Mouse (Mus musculus): ENCODE measurements around the gene Ctnna2. TPM values are rescaled to one million over a fixed set of nuclear protein-coding genes. Genes with fewer than 3 reads are reported as not detected.

The Ctnna2 gene
- polyA plus RNA-seq, 1 experiment from 2014 or later, result 4.9 TPM

DNA sequence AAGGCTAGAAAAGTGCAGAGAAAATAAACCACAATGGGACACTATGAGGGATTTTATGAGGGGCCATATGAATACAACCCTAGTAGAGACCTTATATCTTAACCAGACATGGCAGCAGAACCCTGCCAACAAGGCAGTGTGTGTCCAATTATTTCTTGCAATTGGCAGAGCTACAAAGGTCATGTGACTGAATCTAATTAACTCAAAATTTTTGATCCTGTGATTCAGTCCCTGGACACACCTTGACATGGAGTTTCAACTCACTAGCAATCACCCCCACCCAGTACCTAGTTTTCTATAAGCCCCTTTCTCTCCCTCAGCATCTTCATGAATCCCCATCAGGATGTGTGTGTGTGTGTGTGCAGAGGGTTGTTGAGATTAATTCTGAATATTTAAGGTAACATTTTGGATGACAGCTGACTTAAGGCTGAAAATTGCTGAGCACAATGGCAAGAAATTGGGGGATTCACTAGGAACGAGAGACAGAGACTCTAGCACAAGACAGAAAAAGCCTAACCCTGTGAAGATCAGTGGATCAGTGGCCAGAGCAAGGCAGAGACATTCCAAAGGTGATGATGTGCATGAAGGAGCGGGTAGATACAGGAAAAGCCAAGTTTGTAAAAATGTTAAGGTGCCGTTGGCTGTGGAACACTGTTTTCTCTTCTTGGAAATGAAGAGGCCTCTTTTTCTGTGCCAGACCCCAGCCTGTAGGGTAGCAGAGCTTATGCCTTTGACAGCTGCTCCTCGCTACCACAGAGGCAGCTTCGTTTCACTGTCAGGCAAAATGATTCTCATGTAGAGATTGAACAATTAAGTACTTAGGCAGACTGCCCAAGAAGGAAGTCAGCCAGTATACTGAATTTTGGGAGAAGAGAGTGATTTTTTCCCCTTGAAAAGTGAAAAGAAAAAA lies 255.2 kb downstream of the Ctnna2 start:
- ATAC-seq (ENCODE audit: insufficient number of reproducible peaks, low FRiP score, low TSS enrichment, low read depth), result no peak
- H3K4me2 ChIP-seq (replicated peaks), result no peak overlapping the region
- no peak overlapping the region; the same call in 1 of the 2 replicates for H3K27ac ChIP-seq (replicated peaks)

DNA sequence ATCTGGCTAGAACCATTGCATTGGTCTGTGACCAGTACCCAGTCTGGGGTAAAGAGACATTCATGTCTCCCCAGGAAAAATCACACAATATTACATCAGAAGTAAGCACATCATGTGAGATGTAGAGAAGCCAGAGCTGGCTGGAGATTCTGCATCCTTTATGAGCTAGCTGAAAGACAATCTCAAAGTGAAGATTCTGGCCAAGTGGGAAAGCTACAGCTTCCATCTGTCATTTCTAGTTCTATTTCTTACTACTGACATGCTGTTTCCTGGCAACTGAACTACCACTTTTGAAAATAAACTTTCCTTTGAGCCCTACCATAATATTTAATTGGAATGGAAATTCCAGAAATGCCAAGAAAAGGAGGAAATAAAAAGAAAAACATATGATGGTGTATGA lies 285.4 kb downstream of the Ctnna2 start:
- Histone ChIP-seq H3K27ac (replicated peaks) (no peak overlapping the region; the same call in 1 of the 2 replicates), H3K9ac (no peak overlapping the region), H3K4me3 (replicated peaks) (no peak overlapping the region), H3K36me3 (no peaks in the 10 kb centered on the region), H3K9me3 (replicated peaks) (no peaks in the 10 kb centered on the region), H3K27me3 (no peaks in the 10 kb centered on the region), H3K4me2 (replicated peaks) (no peak overlapping the region), H3K4me1 (no peaks in the 10 kb centered on the region)
- ATAC-seq (ENCODE audit: insufficient number of reproducible peaks, low FRiP score, low TSS enrichment, low read depth), result no peak

More for the DNA sequence above, 255.2 kb downstream of the Ctnna2 start:
- no peaks in the 10 kb centered on the region for H3K27me3 ChIP-seq
- H3K9ac ChIP-seq, result no peak overlapping the region
- H3K4me3 ChIP-seq (replicated peaks), result no peak overlapping the region
- H3K4me1 ChIP-seq, result peaks cover 6% of the 10 kb centered on the region; the same call in 1 of the 2 replicates
- no peaks in the 10 kb centered on the region for H3K9me3 ChIP-seq (replicated peaks)
- 37% methylated on average over 5 of the region's 5 CpGs for WGBS
- no peaks in the 10 kb centered on the region for H3K36me3 ChIP-seq

DNA sequence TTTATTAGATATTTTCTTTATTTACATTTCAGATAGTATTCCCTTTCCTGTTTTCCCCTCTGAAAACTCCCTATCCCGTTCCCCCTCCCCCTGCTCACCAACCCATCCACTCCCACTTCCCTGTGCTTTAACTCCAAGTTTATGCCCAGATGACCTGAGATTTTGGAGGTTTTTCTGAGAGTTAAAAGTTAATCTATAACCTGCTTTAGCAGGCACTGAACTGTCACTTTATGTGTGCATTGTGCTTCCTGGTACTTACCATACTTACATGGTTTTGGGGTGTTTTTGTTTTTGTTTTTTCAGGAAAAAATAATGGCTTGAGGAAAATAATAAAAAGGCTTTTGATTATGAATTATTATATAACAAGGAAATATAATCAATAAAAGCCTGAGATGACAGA lies 292.3 kb downstream of the Ctnna2 start:
- no peak overlapping the region for H3K9ac ChIP-seq
- no peaks in the 10 kb centered on the region for H3K27me3 ChIP-seq
- no peak overlapping the region for H3K4me3 ChIP-seq (replicated peaks)
- no peaks in the 10 kb centered on the region for H3K36me3 ChIP-seq
- 74% methylated on average over 1 of the region's 1 CpGs for WGBS
- H3K9me3 ChIP-seq (replicated peaks), result no peaks in the 10 kb centered on the region
- ATAC-seq (ENCODE audit: insufficient number of reproducible peaks, low FRiP score, low TSS enrichment, low read depth), result no peak
- H3K4me2 ChIP-seq (replicated peaks), result no peak overlapping the region
- H3K4me1 ChIP-seq, result no peaks in the 10 kb centered on the region
- H3K27ac ChIP-seq (replicated peaks), result no peak overlapping the region

DNA sequence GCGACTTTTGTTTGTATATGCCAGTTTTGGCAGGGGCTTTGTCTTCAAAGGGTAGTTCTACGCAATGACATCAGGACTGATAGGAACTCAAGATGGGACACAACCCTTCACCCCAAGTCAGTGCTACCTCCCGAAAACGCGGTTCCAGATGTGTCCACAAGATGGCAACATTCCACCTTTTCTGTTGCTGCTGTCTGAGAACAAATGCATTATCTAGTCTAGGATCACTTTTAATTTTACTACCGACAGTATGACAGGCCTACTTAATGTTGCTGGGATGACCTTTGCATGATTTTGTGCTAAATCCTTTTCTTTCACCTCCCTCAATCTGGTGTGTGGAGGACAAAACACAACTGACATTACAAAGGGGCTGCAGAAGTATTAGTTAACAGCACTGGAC lies 329.4 kb downstream of the Ctnna2 start:
- Histone ChIP-seq H3K9me3 (replicated peaks) (no peaks in the 10 kb centered on the region), H3K9ac (no peak overlapping the region), H3K4me1 (no peaks in the 10 kb centered on the region), H3K27ac (replicated peaks) (no peak overlapping the region), H3K27me3 (no peaks in the 10 kb centered on the region), H3K36me3 (no peaks in the 10 kb centered on the region), H3K4me2 (replicated peaks) (no peak overlapping the region), H3K4me3 (replicated peaks) (no peak overlapping the region)
- 10% methylated on average over 6 of the region's 6 CpGs for WGBS
- ATAC-seq (ENCODE audit: insufficient number of reproducible peaks, low FRiP score, low TSS enrichment, low read depth), result no peak

DNA sequence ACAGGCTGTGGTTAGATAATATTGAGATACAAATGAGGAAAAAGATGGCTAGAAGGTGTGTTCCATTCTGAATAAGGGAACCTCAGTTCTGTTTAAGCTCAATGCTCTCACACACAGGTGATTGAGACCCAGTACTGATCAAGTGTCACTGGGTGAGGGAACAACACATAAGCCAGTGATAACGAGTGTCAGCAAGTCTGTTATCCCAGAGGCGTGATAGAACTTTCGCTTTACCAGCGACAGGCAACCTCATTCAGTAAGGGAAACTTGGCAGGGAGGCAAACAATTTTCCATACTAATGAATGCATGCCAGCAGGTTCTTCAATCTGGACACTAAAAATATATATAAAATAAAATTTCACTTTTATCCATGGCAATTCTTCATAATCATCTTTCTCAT lies 334.9 kb downstream of the Ctnna2 start:
- Histone ChIP-seq H3K4me3 (replicated peaks) (no peak overlapping the region), H3K27me3 (no peaks in the 10 kb centered on the region), H3K27ac (replicated peaks) (no peak overlapping the region), H3K4me1 (no peaks in the 10 kb centered on the region), H3K36me3 (no peaks in the 10 kb centered on the region), H3K9me3 (replicated peaks) (no peaks in the 10 kb centered on the region), H3K4me2 (replicated peaks) (no peak overlapping the region), H3K9ac (no peak overlapping the region)
- 73% methylated on average over 4 of the region's 4 CpGs for WGBS
- ATAC-seq (ENCODE audit: insufficient number of reproducible peaks, low FRiP score, low TSS enrichment, low read depth), result no peak

DNA sequence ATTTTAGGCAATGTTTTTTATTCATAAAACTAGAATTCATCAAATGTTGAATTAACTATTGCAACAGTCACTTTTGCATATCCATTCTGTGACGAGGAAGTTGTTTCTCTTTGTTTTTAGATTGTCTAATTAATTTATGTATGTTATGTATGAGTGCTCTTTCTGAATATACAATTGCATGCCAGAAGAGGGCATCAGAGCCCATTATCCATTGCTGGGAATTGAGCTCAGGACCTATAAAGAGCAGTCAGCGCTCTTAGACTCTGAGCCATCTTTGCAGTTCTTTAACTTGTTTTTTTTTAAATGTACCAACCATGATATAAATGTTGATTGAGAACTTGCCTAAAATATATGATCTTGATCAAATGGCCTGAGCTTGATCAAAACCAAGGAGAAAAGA lies 340.7 kb downstream of the Ctnna2 start:
- no peaks in the 10 kb centered on the region for H3K27me3 ChIP-seq
- H3K4me2 ChIP-seq (replicated peaks), result no peak overlapping the region
- WGBS, result 78% methylated on average over 2 of the region's 2 CpGs
- no peak overlapping the region for H3K27ac ChIP-seq (replicated peaks)
- H3K4me1 ChIP-seq, result no peaks in the 10 kb centered on the region
- H3K9me3 ChIP-seq (replicated peaks), result no peaks in the 10 kb centered on the region
- H3K9ac ChIP-seq, result no peak overlapping the region
- no peaks in the 10 kb centered on the region for H3K36me3 ChIP-seq
- H3K4me3 ChIP-seq (replicated peaks), result no peak overlapping the region
- ATAC-seq (ENCODE audit: insufficient number of reproducible peaks, low FRiP score, low TSS enrichment, low read depth), result no peak

DNA sequence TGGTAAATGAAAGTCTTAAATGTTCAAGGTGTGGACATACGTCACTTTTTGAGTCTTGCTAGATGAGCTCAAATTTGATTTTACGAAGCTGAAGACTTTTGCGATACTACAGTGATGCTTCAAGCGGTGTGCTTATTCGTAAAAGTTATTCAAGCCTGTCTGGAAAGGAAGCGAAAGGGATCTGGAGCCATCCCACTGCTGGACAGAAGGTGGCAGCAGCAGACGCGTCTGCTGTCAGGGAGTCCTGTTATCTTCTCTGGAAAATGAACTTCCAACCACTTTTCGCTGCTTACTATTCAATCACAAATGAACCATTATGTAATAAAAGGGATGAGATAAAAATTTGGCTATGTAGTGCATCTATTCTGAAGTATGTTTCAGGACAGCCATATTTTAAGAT lies 345.5 kb downstream of the Ctnna2 start:
- no peaks in the 10 kb centered on the region for H3K9me3 ChIP-seq (replicated peaks)
- no peaks in the 10 kb centered on the region for H3K4me1 ChIP-seq
- no peaks in the 10 kb centered on the region for H3K36me3 ChIP-seq
- no peak overlapping the region for H3K4me2 ChIP-seq (replicated peaks)
- no peak overlapping the region for H3K27ac ChIP-seq (replicated peaks)
- H3K9ac ChIP-seq, result no peak overlapping the region
- 26% methylated on average over 9 of the region's 9 CpGs for WGBS
- H3K27me3 ChIP-seq, result no peaks in the 10 kb centered on the region
- no peak overlapping the region for H3K4me3 ChIP-seq (replicated peaks)
- no peak for ATAC-seq (ENCODE audit: insufficient number of reproducible peaks, low FRiP score, low TSS enrichment, low read depth)

DNA sequence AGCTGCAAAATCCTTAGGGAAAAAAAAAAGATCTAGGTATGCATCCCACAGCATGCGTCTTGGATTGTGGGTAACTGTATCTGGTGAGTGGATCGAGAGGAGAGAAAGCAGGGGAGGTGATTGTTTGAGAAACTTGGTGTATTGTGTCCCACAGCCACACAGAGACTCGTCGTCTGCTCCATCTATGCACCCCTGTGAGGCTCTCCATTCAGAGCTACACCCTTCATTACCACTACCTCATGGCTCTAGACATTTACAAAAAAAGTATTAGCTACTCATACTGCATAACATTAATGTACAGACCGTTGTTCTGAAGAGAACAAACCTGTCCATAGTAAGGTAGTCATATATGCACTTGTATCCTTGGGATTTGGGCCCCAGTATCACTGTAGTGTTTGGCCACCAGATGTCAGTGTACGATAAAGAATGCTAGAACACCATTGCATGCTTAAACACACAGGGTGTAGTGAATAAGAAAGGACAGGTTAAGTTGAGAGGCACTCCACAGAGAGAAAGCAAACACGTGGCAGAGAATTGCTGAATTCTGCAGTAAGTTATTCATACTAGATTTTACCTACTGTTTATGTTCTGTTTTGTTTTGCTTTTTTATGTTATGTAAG lies 350.8 kb downstream of the Ctnna2 start:
- no peak overlapping the region for H3K4me2 ChIP-seq (replicated peaks)
- no peak overlapping the region for H3K4me3 ChIP-seq (replicated peaks)
- no peak overlapping the region for H3K9ac ChIP-seq
- no peak overlapping the region for H3K27ac ChIP-seq (replicated peaks)
- H3K36me3 ChIP-seq, result no peaks in the 10 kb centered on the region
- no peaks in the 10 kb centered on the region for H3K9me3 ChIP-seq (replicated peaks)
- ATAC-seq (ENCODE audit: insufficient number of reproducible peaks, low FRiP score, low TSS enrichment, low read depth), result no peak
- no peaks in the 10 kb centered on the region for H3K27me3 ChIP-seq
- H3K4me1 ChIP-seq, result no peaks in the 10 kb centered on the region
- WGBS, result 50% methylated on average over 7 of the region's 7 CpGs

DNA sequence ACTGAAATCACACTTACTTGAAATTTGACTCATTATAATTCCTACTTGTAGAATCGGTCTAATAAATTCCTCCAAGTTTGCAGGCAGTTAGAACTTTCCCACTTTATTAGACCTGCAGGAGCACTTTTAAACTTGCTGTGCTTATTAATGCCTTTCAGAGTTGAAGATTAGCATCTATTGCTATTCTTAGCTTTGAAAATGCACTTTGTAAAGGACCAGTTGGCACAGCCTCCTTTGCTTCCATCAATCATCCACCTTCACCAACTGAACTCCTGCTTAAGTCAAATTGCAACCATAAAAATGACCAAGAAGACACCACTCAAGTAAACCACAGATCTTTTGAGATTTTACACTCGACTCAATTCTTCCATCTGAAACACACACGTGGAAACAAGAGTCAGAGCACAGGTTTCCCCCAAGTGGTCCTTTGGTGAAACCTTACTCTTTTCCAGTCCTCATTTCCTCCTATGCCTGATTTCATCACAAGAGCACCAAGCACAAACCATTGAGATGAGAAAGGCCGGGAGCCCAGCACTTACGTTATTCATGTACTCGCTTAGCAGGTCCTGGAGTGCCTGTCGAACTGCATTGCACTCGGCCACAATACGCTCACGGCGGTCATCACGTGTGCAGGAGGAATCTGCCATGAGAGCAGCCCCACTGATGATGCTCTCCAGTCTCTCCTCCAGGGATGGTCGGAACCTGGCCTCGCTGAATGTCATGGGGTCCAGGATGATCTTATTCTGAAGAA lies 374.7 kb downstream of the Ctnna2 start:
- Histone ChIP-seq H3K9ac (no peak overlapping the region), H3K4me2 (replicated peaks) (no peak overlapping the region), H3K27me3 (no peaks in the 10 kb centered on the region), H3K4me1 (no peaks in the 10 kb centered on the region), H3K9me3 (replicated peaks) (no peaks in the 10 kb centered on the region), H3K27ac (replicated peaks) (no peak overlapping the region), H3K36me3 (no peaks in the 10 kb centered on the region), H3K4me3 (replicated peaks) (no peak overlapping the region)
- ATAC-seq (ENCODE audit: insufficient number of reproducible peaks, low FRiP score, low TSS enrichment, low read depth), result no peak
- 84% methylated on average over 14 of the region's 14 CpGs for WGBS

DNA sequence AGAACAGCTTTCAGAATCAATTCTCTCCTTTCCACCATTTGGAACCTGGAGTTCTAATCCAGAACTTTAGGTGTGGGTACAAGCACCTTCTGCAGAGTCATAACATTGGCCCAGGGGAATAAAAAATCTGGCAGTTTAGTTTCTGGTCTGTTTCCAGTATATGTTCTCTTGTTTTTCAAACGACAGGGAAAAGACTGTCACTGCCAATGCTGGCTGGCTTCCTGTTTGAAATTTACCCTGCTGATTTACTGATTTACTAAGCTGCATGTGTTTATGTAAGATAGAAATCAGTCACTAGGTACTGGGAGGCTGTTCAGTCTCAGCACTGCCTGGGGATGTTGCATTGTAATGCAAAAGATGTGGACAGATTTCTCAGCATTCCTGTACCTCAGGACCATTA lies 375.6 kb downstream of the Ctnna2 start:
- Histone ChIP-seq H3K27ac (replicated peaks) (no peak overlapping the region), H3K27me3 (no peaks in the 10 kb centered on the region), H3K9me3 (replicated peaks) (no peaks in the 10 kb centered on the region), H3K36me3 (no peaks in the 10 kb centered on the region), H3K9ac (no peak overlapping the region), H3K4me3 (replicated peaks) (no peak overlapping the region), H3K4me1 (no peaks in the 10 kb centered on the region), H3K4me2 (replicated peaks) (no peak overlapping the region)
- WGBS, result 10% methylated on average over 1 of the region's 1 CpGs
- no peak for ATAC-seq (ENCODE audit: insufficient number of reproducible peaks, low FRiP score, low TSS enrichment, low read depth)

DNA sequence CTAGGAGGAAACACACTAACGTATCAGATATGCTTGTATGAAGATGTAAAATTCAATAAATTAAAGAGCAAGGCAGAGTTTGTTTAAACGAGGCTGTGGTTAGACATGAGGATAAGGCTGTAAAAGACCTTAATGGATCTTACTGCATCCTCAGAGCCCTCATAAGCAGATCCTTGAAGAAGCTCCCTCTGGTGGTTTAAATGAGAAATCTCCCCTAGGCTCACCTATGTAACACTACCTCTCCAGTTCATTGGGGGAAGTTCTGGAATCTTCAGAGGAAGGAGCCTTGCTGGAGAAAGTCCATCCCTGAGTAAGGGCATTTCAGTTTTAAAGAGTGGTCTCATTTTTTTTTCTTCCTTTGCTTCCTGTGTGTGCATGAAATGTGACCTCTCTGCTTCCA lies 380.3 kb downstream of the Ctnna2 start:
- no peaks in the 10 kb centered on the region for H3K9me3 ChIP-seq (replicated peaks)
- WGBS, result 40% methylated on average over 2 of the region's 2 CpGs

More for the DNA sequence above, 380.3 kb downstream of the Ctnna2 start:
- ATAC-seq (ENCODE audit: insufficient number of reproducible peaks, low FRiP score, low TSS enrichment, low read depth), result no peak
- Histone ChIP-seq H3K9ac (no peak overlapping the region), H3K4me1 (no peaks in the 10 kb centered on the region), H3K27me3 (no peaks in the 10 kb centered on the region), H3K36me3 (no peaks in the 10 kb centered on the region), H3K4me3 (replicated peaks) (no peak overlapping the region), H3K4me2 (replicated peaks) (no peak overlapping the region), H3K27ac (replicated peaks) (no peak overlapping the region)

All from embryonic facial prominence, embryonic 15.5 days (tissue).